Comparison of ENCODE assay signal across 9 mouse cellular contexts in the genomic region with DNA sequence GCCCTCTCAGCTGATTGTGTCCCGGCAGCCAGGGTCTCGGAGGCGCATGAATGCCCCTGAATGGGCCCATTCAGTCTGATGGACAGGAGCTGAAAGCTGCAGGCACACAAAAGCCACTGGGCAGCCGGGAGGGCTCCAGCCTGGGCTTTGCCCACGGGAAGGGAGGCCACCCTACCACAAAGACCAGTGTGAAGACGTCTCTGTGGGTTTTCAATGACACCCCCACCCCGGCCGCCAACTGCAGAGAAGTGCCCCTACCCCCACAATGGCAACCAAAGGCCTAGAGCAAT. TPM values are rescaled to one million over a fixed set of nuclear protein-coding genes. Genes with fewer than 3 reads are reported as not detected.
DNase-seq lines count a peak whose midpoint lies in the region; ATAC-seq and TF ChIP-seq lines count a peak whose summit lies in the region.
"Had no signal": no experiment of that assay in that cellular context is flagged by ENCODE, and none has a peak within 500 bp of the region (broad histone marks: within the 10 kb centered on the region; RNA-seq: fewer than 3 reads in every experiment).

No protein-coding gene starts in this region.

- H3K4me1 ChIP-seq in heart, embryonic 13.5 days = peaks cover 27% of the 10 kb centered on the region
- H3K4me1 ChIP-seq in heart, adult 2 months (ENCODE audit: control insufficient read depth, insufficient read depth, low read length) = peaks cover 4% of the 10 kb centered on the region
- peaks cover 46% of the 10 kb centered on the region for H3K4me1 ChIP-seq in forebrain, embryonic 13.5 days
- H3K4me1 ChIP-seq in neural tube, embryonic 14.5 days (ENCODE audit: control insufficient read depth, insufficient read depth, low read length) = peaks cover 18% of the 10 kb centered on the region; the same call in 1 of the 2 replicates

- H3K36me3 ChIP-seq in heart, embryonic 13.5 days = 0 out of 2 replicates have a peak, but pooled peaks cover 3% of the 10 kb centered on the region
- no peaks in the 10 kb centered on the region for H3K36me3 ChIP-seq in heart, adult 2 months (ENCODE audit: control insufficient read depth, insufficient read depth, low read length)
- no peaks in the 10 kb centered on the region for H3K36me3 ChIP-seq in forebrain, embryonic 13.5 days (ENCODE audit: poor library complexity, severe bottlenecking)
- no peaks in the 10 kb centered on the region for H3K36me3 ChIP-seq in neural tube, embryonic 14.5 days (ENCODE audit: control insufficient read depth, insufficient read depth, low read length)
- H3K36me3 ChIP-seq: heart, embryonic 15.5 days had no signal

- H3K9ac ChIP-seq in heart, embryonic 13.5 days = 0 out of 2 replicates have a peak overlapping the region, but pooled peaks have one; percentile 26
- H3K9ac ChIP-seq in heart, adult 2 months (ENCODE audit: low read depth, low read length) = no peak overlapping the region
- H3K9ac ChIP-seq in forebrain, embryonic 13.5 days = 0 out of 2 replicates have a peak overlapping the region, but pooled peaks have one; percentile 21
- H3K9ac ChIP-seq in neural tube, embryonic 14.5 days (replicated peaks; ENCODE audit: low read depth, low read length) = no peak overlapping the region
- H3K9ac ChIP-seq: heart, embryonic 15.5 days had no signal

- DNase-seq in heart, adult 2 months = no peak
- DNase-seq in layer of hippocampus, postnatal 36 days = peak; percentile 12 to 42
- DNase-seq in thymus, postnatal 10 days (ENCODE audit: low spot score in 2 of 2) = no peak
- no peak for DNase-seq in urinary bladder, postnatal 25 days (ENCODE audit: low spot score)
- no peak for DNase-seq in yolk sac, embryonic 10.5 days (ENCODE audit: low spot score)

- H3K79me2 ChIP-seq in heart, adult 2 months (replicated peaks; ENCODE audit: control insufficient read depth, insufficient read depth, low read length) = 0 out of 2 replicates have a peak, but pooled peaks cover 3% of the 10 kb centered on the region

- TF ChIP-seq EP300 in heart, adult 2 months (IDR thresholded peaks at IDR 0.05; ENCODE audit: insufficient read depth, low read depth, low read length) = no peak

- WGBS in heart, embryonic 13.5 days = 49% methylated on average over 8 of the region's 8 CpGs
- WGBS in heart, adult 2 months = 85% methylated on average over 8 of the region's 8 CpGs
- WGBS in forebrain, embryonic 13.5 days = 2% methylated on average over 8 of the region's 8 CpGs
- 17% methylated on average over 8 of the region's 8 CpGs for WGBS in neural tube, embryonic 14.5 days

- no peaks in the 10 kb centered on the region for H3K27me3 ChIP-seq in heart, embryonic 13.5 days (replicated peaks)
- no peaks in the 10 kb centered on the region for H3K27me3 ChIP-seq in heart, adult 2 months (ENCODE audit: control insufficient read depth, insufficient read depth, low read length)
- H3K27me3 ChIP-seq in forebrain, embryonic 13.5 days = no peaks in the 10 kb centered on the region
- H3K27me3 ChIP-seq in neural tube, embryonic 14.5 days (ENCODE audit: control insufficient read depth, insufficient read depth, low read length) = no peaks in the 10 kb centered on the region
- H3K27me3 ChIP-seq: heart, embryonic 15.5 days had no signal

- no peaks in the 10 kb centered on the region for H3K9me3 ChIP-seq in heart, embryonic 13.5 days
- H3K9me3 ChIP-seq in forebrain, embryonic 13.5 days (replicated peaks) = no peaks in the 10 kb centered on the region; the same call in 1 of the 2 replicates
- no peaks in the 10 kb centered on the region for H3K9me3 ChIP-seq in neural tube, embryonic 14.5 days (ENCODE audit: control insufficient read depth, low read length)
- H3K9me3 ChIP-seq: heart, embryonic 15.5 days had no signal

- TF ChIP-seq CTCF in heart, adult 2 months (IDR thresholded peaks at IDR 0.05) = no peak

- intact Hi-C loops in heart, adult 2 months (cut with DNase I) = no loop called here

- no peak for ATAC-seq in heart, embryonic 13.5 days (ENCODE audit: extremely low read depth, insufficient number of reproducible peaks, low FRiP score, low TSS enrichment)
- peak; percentile 86 for ATAC-seq in forebrain, embryonic 13.5 days
- peak; percentile 65; the same call in 1 of the 2 replicates for ATAC-seq in neural tube, embryonic 14.5 days (ENCODE audit: low read depth)

- no peak overlapping the region for H3K27ac ChIP-seq in heart, embryonic 13.5 days (replicated peaks)
- no peak overlapping the region for H3K27ac ChIP-seq in heart, adult 2 months
- H3K27ac ChIP-seq in forebrain, embryonic 13.5 days = peak overlapping the region; percentile 69
- 0 out of 2 replicates have a peak overlapping the region, but pooled peaks have one; percentile 0 for H3K27ac ChIP-seq in neural tube, embryonic 14.5 days (ENCODE audit: low read depth, low read length)
- H3K27ac ChIP-seq: heart, embryonic 15.5 days had no signal

- H3K4me3 ChIP-seq in heart, embryonic 13.5 days = no peak overlapping the region
- H3K4me3 ChIP-seq in heart, adult 2 months = no peak overlapping the region
- H3K4me3 ChIP-seq in forebrain, embryonic 13.5 days = no peak overlapping the region
- H3K4me3 ChIP-seq in neural tube, embryonic 14.5 days (ENCODE audit: low read depth, low read length) = no peak overlapping the region
- H3K4me3 ChIP-seq: heart, embryonic 15.5 days had no signal

- no peak overlapping the region for H3K4me2 ChIP-seq in heart, embryonic 13.5 days
- H3K4me2 ChIP-seq in forebrain, embryonic 13.5 days = peak overlapping the region; percentile 40
- no peak overlapping the region for H3K4me2 ChIP-seq in neural tube, embryonic 14.5 days (ENCODE audit: low read depth, low read length)
- H3K4me2 ChIP-seq: heart, embryonic 15.5 days had no signal

- no peak for TF ChIP-seq POLR2A in heart, adult 2 months (IDR thresholded peaks at IDR 0.05; ENCODE audit: insufficient read depth, low read depth, low read length)

RNA-seq across cellular contexts. Expression of gene Tcf7l1, which starts 58.5 kb away (rescaled TPM):
- polyA plus RNA-seq in heart, embryonic 13.5 days (2015; fragmentation: Nextera tagmentation; extraction: Ambion mirVana) = 13.2 and 16.1 TPM in 2 replicates
- total RNA-seq in heart, adult 2 months (2021) = 10 to 100 TPM in 1 of 2 experiments, 1 to 10 TPM in 1; 8.8 to 10.0 TPM
- 10.6 and 17.7 TPM in 2 replicates for polyA plus RNA-seq in heart, adult 2 months (2012; rRNA removed)
- 13.5 and 13.8 TPM in 2 replicates for polyA plus RNA-seq in forebrain, embryonic 13.5 days (2015; fragmentation: Nextera tagmentation; extraction: Ambion mirVana)
- 1 to 10 TPM; 2.9 to 3.6 TPM for total RNA-seq in layer of hippocampus, postnatal 36 days (2021)
- 5.2 and 8.0 TPM in 2 replicates for polyA plus RNA-seq in neural tube, embryonic 14.5 days (2014; fragmentation: Nextera tagmentation; extraction: Ambion mirVana)

Comparison
In these comparisons a context has a peak if more than half of its experiments do, and no peak if none do; other contexts are left out.
1. H3K9ac ChIP-seq: peak in heart, embryonic 13.5 days (single experiment) and forebrain, embryonic 13.5 days (single experiment); none in heart, adult 2 months (single experiment) and neural tube, embryonic 14.5 days (single experiment).
2. H3K27ac ChIP-seq: peak in forebrain, embryonic 13.5 days (single experiment) and neural tube, embryonic 14.5 days (single experiment); none in heart, embryonic 13.5 days (single experiment) and heart, adult 2 months (single experiment).
3. DNase-seq: peak in layer of hippocampus, postnatal 36 days (2 of 2); none in heart, adult 2 months (0 of 2), thymus, postnatal 10 days (0 of 2), urinary bladder, postnatal 25 days (single experiment) and yolk sac, embryonic 10.5 days (single experiment).